ENCODE assay signal across 8 mouse cellular contexts in genomic region chr11:48824311-48824830, GRCm38 (mm10). TPM values are rescaled to one million over a fixed set of nuclear protein-coding genes. Genes with fewer than 3 reads are reported as not detected.
DNase-seq lines count a peak whose midpoint lies in the region; ATAC-seq and TF ChIP-seq lines count a peak whose summit lies in the region.

No protein-coding gene starts in this region.

- peaks cover 14% of the 10 kb centered on the region for H3K27me3 ChIP-seq in embryonic facial prominence, embryonic 15.5 days
- H3K27me3 ChIP-seq in intestine, embryonic 14.5 days (replicated peaks; ENCODE audit: control insufficient read depth, insufficient read depth, low read length): no peaks in the 10 kb centered on the region; the same call in 1 of the 2 replicates

- no peak for TF ChIP-seq CTCF in left cerebral cortex, adult 2 months (IDR thresholded peaks at IDR 0.05)

- H3K9me3 ChIP-seq in embryonic facial prominence, embryonic 15.5 days (replicated peaks): no peaks in the 10 kb centered on the region
- H3K9me3 ChIP-seq in intestine, embryonic 14.5 days (ENCODE audit: control insufficient read depth, low read length): no peaks in the 10 kb centered on the region

- no peak overlapping the region for H3K9ac ChIP-seq in embryonic facial prominence, embryonic 15.5 days
- H3K9ac ChIP-seq in intestine, embryonic 14.5 days (ENCODE audit: low read length): peak overlapping the region; percentile 27; the same call in 1 of the 2 replicates

- peaks cover 11% of the 10 kb centered on the region; the same call in 1 of the 2 replicates for H3K4me1 ChIP-seq in embryonic facial prominence, embryonic 15.5 days
- peaks cover 13% of the 10 kb centered on the region; the same call in 1 of the 2 replicates for H3K4me1 ChIP-seq in intestine, embryonic 14.5 days (replicated peaks; ENCODE audit: control insufficient read depth, insufficient read depth, low read length)

- no peaks in the 10 kb centered on the region for H3K36me3 ChIP-seq in embryonic facial prominence, embryonic 15.5 days
- no peaks in the 10 kb centered on the region for H3K36me3 ChIP-seq in intestine, embryonic 14.5 days (ENCODE audit: control insufficient read depth, insufficient read depth, low read length)

- no peak for DNase-seq in left cerebral cortex, adult 2 months (ENCODE audit: extremely low spot score in 1 of 2, low spot score in 2 of 2)
- DNase-seq in left cerebral cortex, postnatal 14 days (ENCODE audit: low spot score in 2 of 2): no peak
- no peak for DNase-seq in intestine, embryonic 14.5 days (ENCODE audit: low spot score)
- DNase-seq in naive thymus-derived CD4-positive, alpha-beta T cell, adult 2 months (ENCODE audit: low read depth): peak; percentile 49
- no peak for DNase-seq in left cerebral cortex, adult 11 months (ENCODE audit: low spot score)
- DNase-seq in frontal cortex, postnatal 25 days (ENCODE audit: low spot score in 2 of 2): no peak
- no peak for DNase-seq in layer of hippocampus, adult 18-20 months (ENCODE audit: low spot score in 2 of 2)

- peak overlapping the region; percentile 61 for H3K4me2 ChIP-seq in embryonic facial prominence, embryonic 15.5 days (replicated peaks)
- H3K4me2 ChIP-seq in intestine, embryonic 14.5 days (ENCODE audit: low read length): peak overlapping the region; percentile 81

- intact Hi-C loops in left cerebral cortex, adult 2 months (cut with DNase I): no loop called here
- intact Hi-C loops in left cerebral cortex, postnatal 14 days (cut with DNase I): no loop called here

- peak overlapping the region; percentile 35 for H3K4me3 ChIP-seq in left cerebral cortex, adult 2 months
- H3K4me3 ChIP-seq in embryonic facial prominence, embryonic 15.5 days (replicated peaks): peak overlapping the region; percentile 38
- H3K4me3 ChIP-seq in intestine, embryonic 14.5 days (ENCODE audit: low read depth, low read length): peak overlapping the region; percentile 46

- H3K27ac ChIP-seq in left cerebral cortex, adult 2 months: no peak overlapping the region
- H3K27ac ChIP-seq in embryonic facial prominence, embryonic 15.5 days (replicated peaks): no peak overlapping the region
- no peak overlapping the region for H3K27ac ChIP-seq in intestine, embryonic 14.5 days (ENCODE audit: low read depth)

- 5% methylated on average over 22 of the region's 22 CpGs for WGBS in embryonic facial prominence, embryonic 15.5 days
- 7% methylated on average over 22 of the region's 22 CpGs for WGBS in intestine, embryonic 14.5 days

- ATAC-seq in embryonic facial prominence, embryonic 15.5 days (ENCODE audit: insufficient number of reproducible peaks, low FRiP score, low TSS enrichment, low read depth): no peak
- ATAC-seq in intestine, embryonic 14.5 days (replicated peaks; ENCODE audit: low FRiP score, low TSS enrichment, low read depth): no peak

RNA-seq across cellular contexts. Expression of gene Trim7, which starts 1.6 kb away (rescaled TPM):
- 1 to 10 TPM; 2.4 to 3.3 TPM for total RNA-seq in left cerebral cortex, adult 2 months (2021)
- total RNA-seq in left cerebral cortex, postnatal 14 days (2021): 1 to 10 TPM; 1.4 to 1.8 TPM
- polyA plus RNA-seq in embryonic facial prominence, embryonic 15.5 days (2015; fragmentation: Nextera tagmentation; extraction: Ambion mirVana): 5.4 and 5.8 TPM in 2 replicates
- 1.4 and 1.5 TPM in 2 replicates for polyA plus RNA-seq in intestine, embryonic 14.5 days (2014; fragmentation: Nextera tagmentation; extraction: Ambion mirVana)
- total RNA-seq in layer of hippocampus, adult 18-20 months (2021): 1 to 10 TPM; 1.9 to 2.4 TPM

RNA-seq across cellular contexts. Expression of gene Gm12184, which starts 2.1 kb away (rescaled TPM):
- total RNA-seq in left cerebral cortex, adult 2 months (2021): 1 to 10 TPM; 1.1 to 2.6 TPM
- total RNA-seq in left cerebral cortex, postnatal 14 days (2021): 1 to 10 TPM; 1.2 to 1.6 TPM
- polyA plus RNA-seq in embryonic facial prominence, embryonic 15.5 days (2015; fragmentation: Nextera tagmentation; extraction: Ambion mirVana): 2.3 and 4.9 TPM in 2 replicates
- 3.9 and 4.1 TPM in 2 replicates for polyA plus RNA-seq in intestine, embryonic 14.5 days (2014; fragmentation: Nextera tagmentation; extraction: Ambion mirVana)
- 1 to 10 TPM in 1 of 2 experiments, under 1 TPM in 1; 0.38 to 1.1 TPM for total RNA-seq in layer of hippocampus, adult 18-20 months (2021)

RNA-seq across cellular contexts. Expression of gene Trim41, which starts 7.2 kb away (rescaled TPM):
- 10 to 100 TPM; 61.7 to 67.7 TPM for total RNA-seq in left cerebral cortex, adult 2 months (2021)
- 10 to 100 TPM; 52.0 to 56.4 TPM for total RNA-seq in left cerebral cortex, postnatal 14 days (2021)
- 7.5 and 8.1 TPM in 2 replicates for polyA plus RNA-seq in embryonic facial prominence, embryonic 15.5 days (2015; fragmentation: Nextera tagmentation; extraction: Ambion mirVana)
- 5.0 and 6.2 TPM in 2 replicates for polyA plus RNA-seq in intestine, embryonic 14.5 days (2014; fragmentation: Nextera tagmentation; extraction: Ambion mirVana)
- 10 to 100 TPM; 58.1 to 62.3 TPM for total RNA-seq in layer of hippocampus, adult 18-20 months (2021)

RNA-seq across cellular contexts. Expression of gene Rack1, which starts 24.2 kb away (rescaled TPM):
- 100 to 1,000 TPM; 218 to 220 TPM for total RNA-seq in left cerebral cortex, adult 2 months (2021)
- 100 to 1,000 TPM; 252 to 259 TPM for total RNA-seq in left cerebral cortex, postnatal 14 days (2021)
- polyA plus RNA-seq in embryonic facial prominence, embryonic 15.5 days (2015; fragmentation: Nextera tagmentation; extraction: Ambion mirVana): 718 and 762 TPM in 2 replicates
- 1,049 and 1,145 TPM in 2 replicates for polyA plus RNA-seq in intestine, embryonic 14.5 days (2014; fragmentation: Nextera tagmentation; extraction: Ambion mirVana)
- 100 to 1,000 TPM; 237 to 246 TPM for total RNA-seq in layer of hippocampus, adult 18-20 months (2021)

RNA-seq across cellular contexts. Expression of gene Irgm1, which starts 47.1 kb away (rescaled TPM):
- 1 to 10 TPM; 5.5 to 5.6 TPM for total RNA-seq in left cerebral cortex, adult 2 months (2021)
- total RNA-seq in left cerebral cortex, postnatal 14 days (2021): 1 to 10 TPM; 3.7 TPM
- polyA plus RNA-seq in embryonic facial prominence, embryonic 15.5 days (2015; fragmentation: Nextera tagmentation; extraction: Ambion mirVana): 8.3 and 8.8 TPM in 2 replicates
- 14.7 and 16.2 TPM in 2 replicates for polyA plus RNA-seq in intestine, embryonic 14.5 days (2014; fragmentation: Nextera tagmentation; extraction: Ambion mirVana)
- 1 to 10 TPM; 5.6 to 5.8 TPM for total RNA-seq in layer of hippocampus, adult 18-20 months (2021)
